Mouse (Mus musculus) E14TG2a.4 (cell line): ENCODE data around the gene Med15.

Experiments used
- CTCF ChIP-seq: conservative IDR thresholded peaks from 2 replicates; pipeline ENCODE4 v1.5.1; 2014; ENCODE audit warnings: low read length
- POU5F1 ChIP-seq: IDR thresholded peaks from 2 replicates; pipeline ENCODE4 v1.6.1; 2014; ENCODE audit warnings: low read length, borderline replicate concordance

GRCm38 (mm10) chr16:17768834-17769233 lies 36.1 kb upstream of the Med15 start:
- TF ChIP-seq CTCF: no peak
- no peak for TF ChIP-seq POU5F1
